Mouse (Mus musculus) neural tube, embryonic 15.5 days (tissue): ENCODE results near the gene Camk1. TPM values are rescaled to one million over a fixed set of nuclear protein-coding genes. Genes with fewer than 3 reads are reported as not detected.

Experiments used
- ATAC-seq: fragments of 200-750 bp; cut with Nextera tagmentation; 2 replicates; pipeline ENCODE4 v1.8.0; 2017; ENCODE audit warnings: mild to moderate bottlenecking, moderate TSS enrichment, moderate library complexity; ENCODE audit not compliant: low FRiP score
- H3K27ac ChIP-seq: fragments of 300-500 bp; sonication (generic); replicated peaks from 2 replicates; pipeline ENCODE4 v1.5.1; 2015; ENCODE audit warnings: mild to moderate bottlenecking, inconsistent platforms
- H3K27me3 ChIP-seq: fragments of 300-500 bp; sonication (generic); replicated peaks from 2 replicates; pipeline ENCODE4 v1.6.1; 2015; ENCODE audit warnings: inconsistent platforms
- H3K36me3 ChIP-seq: fragments of 300-500 bp; sonication (generic); 2 replicates; pipeline ENCODE4 v1.6.1; 2015; ENCODE audit warnings: inconsistent platforms
- H3K4me1 ChIP-seq: fragments of 300-500 bp; sonication (generic); 2 replicates; pipeline ENCODE4 v1.6.1; 2015; ENCODE audit warnings: inconsistent platforms
- H3K4me2 ChIP-seq: fragments of 300-500 bp; sonication (generic); 2 replicates; pipeline ENCODE4 v1.6.1; 2015; ENCODE audit warnings: inconsistent platforms, mild to moderate bottlenecking, moderate library complexity
- H3K4me3 ChIP-seq: fragments of 300-500 bp; sonication (generic); replicated peaks from 2 replicates; pipeline ENCODE4 v1.5.1; 2015; ENCODE audit warnings: mild to moderate bottlenecking, inconsistent platforms
- H3K9ac ChIP-seq: fragments of 300-500 bp; sonication (generic); replicated peaks from 2 replicates; pipeline ENCODE4 v1.6.1; 2015; ENCODE audit warnings: mild to moderate bottlenecking, inconsistent platforms
- H3K9me3 ChIP-seq: fragments of 300-500 bp; sonication (generic); replicated peaks from 2 replicates; pipeline ENCODE4 v1.6.1; 2016; ENCODE audit warnings: inconsistent platforms
- WGBS: fragments of 180-500 bp; shearing (Covaris S2); methylation state at CpG from one replicate; pipeline ENCODE4 v1.1.7; 2015; ENCODE audit warnings: mixed read lengths; 5-methylcytosine and 5-hydroxymethylcytosine counted together
- polyA plus RNA-seq: library from polyadenylated mRNA; unstranded; fragments of >200 nt; fragmentation: Nextera tagmentation; extraction: Ambion mirVana; gene quantifications from 2 replicates; pipeline ENCODE4 v1.2.1, GENCODE M21; 2015

Gene Camk1
- polyA plus RNA-seq, 1 experiment from 2014 or later, result 119 TPM

DNA sequence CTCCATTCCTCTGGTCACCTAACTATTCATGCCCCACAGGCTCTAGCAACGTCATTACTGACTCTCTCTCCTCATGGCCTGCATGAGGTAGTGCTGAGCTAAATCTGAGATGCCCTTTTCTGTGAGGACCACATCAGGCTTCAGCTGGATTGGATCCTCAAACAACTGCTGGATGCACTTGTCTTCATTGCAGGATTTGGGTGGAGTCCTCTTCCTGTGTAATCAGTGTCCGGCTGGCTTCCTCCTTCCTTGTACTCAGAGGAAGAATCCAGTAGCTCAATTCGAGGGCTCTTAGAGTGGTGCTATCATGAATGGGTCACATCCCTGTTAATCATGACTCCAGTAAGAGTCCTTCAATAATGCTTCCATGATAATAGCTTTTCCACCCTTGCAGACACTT, 9.9 kb upstream of the Camk1 start:
- no peak for ATAC-seq

DNA sequence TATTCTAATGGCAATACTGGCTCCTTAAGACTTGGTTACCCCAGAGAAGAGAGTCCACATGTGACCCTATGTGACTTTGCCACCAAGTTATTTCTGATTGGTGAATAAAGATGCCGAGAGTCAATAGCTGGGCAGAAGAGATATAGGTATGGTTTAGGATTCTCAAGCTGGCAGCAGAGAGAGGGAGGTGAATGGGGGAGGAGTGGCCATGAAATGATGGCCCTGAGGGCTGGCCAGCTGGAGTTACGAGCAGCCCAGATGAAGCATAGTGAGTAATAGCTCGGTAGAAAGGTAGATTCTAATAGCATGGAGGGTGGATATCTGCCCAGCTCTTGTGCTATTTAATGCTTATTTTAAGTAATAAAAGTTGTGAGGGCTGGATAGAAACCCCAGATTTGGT, 9.0 kb upstream of the Camk1 start:
- Histone ChIP-seq H3K9ac (no peak overlapping the region), H3K27ac (no peak overlapping the region), H3K9me3 (no peaks in the 10 kb centered on the region), H3K36me3 (no peaks in the 10 kb centered on the region), H3K4me3 (no peak overlapping the region), H3K27me3 (no peaks in the 10 kb centered on the region), H3K4me2 (no peak overlapping the region), H3K4me1 (no peaks in the 10 kb centered on the region)
- no peak for ATAC-seq
- 68% methylated on average over 3 of the region's 3 CpGs for WGBS

More for the DNA sequence above, 9.9 kb upstream of the Camk1 start:
- H3K9me3 ChIP-seq, result no peaks in the 10 kb centered on the region
- H3K36me3 ChIP-seq, result no peaks in the 10 kb centered on the region
- H3K27ac ChIP-seq, result no peak overlapping the region
- WGBS, result 77% methylated on average over 3 of the region's 3 CpGs
- H3K4me1 ChIP-seq, result no peaks in the 10 kb centered on the region
- H3K4me3 ChIP-seq, result no peak overlapping the region
- no peak overlapping the region for H3K4me2 ChIP-seq
- no peak overlapping the region for H3K9ac ChIP-seq
- H3K27me3 ChIP-seq, result no peaks in the 10 kb centered on the region

DNA sequence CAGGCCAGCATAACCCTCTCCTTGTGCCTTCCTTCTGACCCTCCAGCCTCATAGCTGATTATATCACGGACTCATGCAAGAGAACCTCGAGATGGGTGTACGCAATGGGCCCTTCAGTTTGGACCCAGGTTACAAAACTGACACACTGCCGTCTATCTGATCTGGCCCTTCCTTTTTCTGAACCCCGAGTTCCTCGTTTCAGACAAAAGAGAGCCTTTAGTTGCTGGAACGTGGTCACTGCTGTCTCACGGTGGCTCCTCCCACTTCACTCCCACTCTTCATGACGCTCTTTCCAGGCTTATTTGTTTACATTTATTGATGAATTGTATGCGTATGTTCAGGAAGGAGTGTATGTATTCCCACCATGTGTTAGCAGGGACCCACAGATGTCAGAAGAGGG, 7.9 kb upstream of the Camk1 start:
- no peak for ATAC-seq
- WGBS, result 66% methylated on average over 10 of the region's 10 CpGs
- Histone ChIP-seq H3K4me3 (no peak overlapping the region), H3K4me2 (no peak overlapping the region), H3K36me3 (no peaks in the 10 kb centered on the region), H3K9ac (no peak overlapping the region), H3K4me1 (no peaks in the 10 kb centered on the region), H3K27ac (no peak overlapping the region), H3K27me3 (no peaks in the 10 kb centered on the region), H3K9me3 (no peaks in the 10 kb centered on the region)

DNA sequence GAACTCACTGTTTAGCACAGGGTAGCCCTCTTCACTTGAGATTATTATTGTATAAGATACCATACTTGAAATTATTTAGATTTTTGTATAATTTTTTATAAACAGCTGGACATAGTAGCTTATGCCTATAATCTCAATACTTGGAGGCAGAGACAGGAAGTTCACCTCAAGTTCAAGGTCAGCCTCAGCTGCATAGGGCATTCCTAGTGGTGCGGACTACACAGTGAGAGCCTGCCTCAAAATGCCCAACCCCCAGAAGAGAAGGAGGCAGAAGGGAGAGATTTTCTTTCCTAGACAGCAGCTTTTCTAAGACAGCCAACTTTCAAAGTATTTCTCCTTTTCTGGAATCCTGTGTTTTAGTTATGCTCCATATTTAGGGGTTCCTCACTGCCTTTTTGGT, 7.4 kb upstream of the Camk1 start:
- H3K27ac ChIP-seq, result no peak overlapping the region
- no peaks in the 10 kb centered on the region for H3K4me1 ChIP-seq
- no peaks in the 10 kb centered on the region for H3K36me3 ChIP-seq
- no peak overlapping the region for H3K9ac ChIP-seq
- H3K4me3 ChIP-seq, result no peak overlapping the region
- WGBS, result 94% methylated on average over 1 of the region's 1 CpGs
- H3K27me3 ChIP-seq, result no peaks in the 10 kb centered on the region
- H3K9me3 ChIP-seq, result no peaks in the 10 kb centered on the region
- ATAC-seq, result no peak
- no peak overlapping the region for H3K4me2 ChIP-seq

DNA sequence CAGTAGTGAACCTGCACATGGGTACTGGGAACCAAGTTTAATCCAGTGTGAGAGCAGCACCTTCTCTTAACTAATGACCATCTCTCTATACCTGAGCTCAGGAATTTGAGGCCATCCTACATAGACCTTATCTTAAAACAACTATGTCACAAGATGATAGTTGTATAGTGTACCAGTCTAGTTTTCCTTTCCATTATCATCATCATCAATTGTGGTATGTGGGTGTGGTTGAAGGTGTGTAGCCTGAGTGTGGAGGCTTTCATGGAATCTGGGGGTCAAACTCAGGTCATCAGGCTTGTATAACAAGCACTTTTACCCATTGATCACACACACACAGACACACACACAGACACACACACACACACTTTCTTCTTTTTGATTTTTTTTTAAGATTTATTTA, 6.8 kb upstream of the Camk1 start:
- Histone ChIP-seq H3K4me3 (no peak overlapping the region), H3K27me3 (no peaks in the 10 kb centered on the region), H3K4me2 (no peak overlapping the region), H3K36me3 (no peaks in the 10 kb centered on the region), H3K4me1 (no peaks in the 10 kb centered on the region), H3K9me3 (no peaks in the 10 kb centered on the region), H3K27ac (no peak overlapping the region), H3K9ac (no peak overlapping the region)
- no peak for ATAC-seq

DNA sequence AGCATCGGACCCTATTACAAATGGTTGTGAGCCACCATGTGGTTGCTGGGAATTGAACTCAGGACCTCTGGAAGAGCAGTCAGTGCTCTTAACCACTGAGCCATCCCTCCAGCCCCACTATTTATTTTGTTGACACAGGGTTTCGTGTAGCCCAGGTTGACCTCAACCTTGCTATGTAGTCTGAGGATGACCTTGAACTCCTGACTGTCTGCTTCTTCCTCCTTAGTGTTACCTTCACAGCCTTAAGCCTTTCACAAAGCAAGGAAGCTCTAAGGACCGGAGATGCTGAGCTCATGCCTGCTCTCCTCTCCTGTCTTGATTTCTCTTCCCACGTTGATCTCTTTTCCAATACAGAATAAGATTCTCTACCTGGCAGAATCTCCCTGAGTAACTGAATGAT, 3.1 kb upstream of the Camk1 start:
- whole genome bisulfite sequencing, result 83% methylated on average over 4 of the region's 4 CpGs
- no peaks in the 10 kb centered on the region for H3K36me3 ChIP-seq
- no peak for ATAC-seq

DNA sequence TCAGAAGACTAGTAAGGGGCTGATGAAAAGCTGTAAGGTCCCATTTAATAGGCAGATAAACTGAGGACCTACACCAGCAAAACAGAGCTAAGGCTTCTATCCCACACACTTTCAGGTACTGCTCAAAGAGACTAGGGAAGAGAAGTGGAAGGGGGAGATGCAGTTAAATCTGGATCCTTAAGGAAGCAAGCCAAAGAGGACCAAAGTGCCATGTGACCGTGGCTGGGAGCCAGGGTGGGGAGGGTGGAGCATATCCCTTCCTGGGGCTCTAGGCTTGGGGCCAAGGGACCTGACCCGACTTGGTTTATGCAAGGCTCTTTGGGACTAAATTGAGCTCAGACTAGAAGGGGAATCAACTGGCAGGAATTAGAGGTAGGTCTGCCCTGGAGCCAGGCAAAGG, 537 bp upstream of the Camk1 start:
- Histone ChIP-seq H3K27ac (peak overlapping the region; percentile 66; the same call in 1 of the 2 replicates), H3K4me3 (no peak overlapping the region), H3K9ac (no peak overlapping the region), H3K4me1 (peaks cover 32% of the 10 kb centered on the region), H3K36me3 (peaks cover 3% of the 10 kb centered on the region), H3K27me3 (no peaks in the 10 kb centered on the region), H3K9me3 (no peaks in the 10 kb centered on the region), H3K4me2 (peak overlapping the region; percentile 79)
- WGBS, result 54% methylated on average over 2 of the region's 2 CpGs
- no peak for ATAC-seq

More for the DNA sequence above, 3.1 kb upstream of the Camk1 start:
- Histone ChIP-seq H3K4me2 (no peak overlapping the region), H3K4me3 (no peak overlapping the region), H3K4me1 (peaks cover 25% of the 10 kb centered on the region), H3K9me3 (no peaks in the 10 kb centered on the region), H3K27me3 (no peaks in the 10 kb centered on the region), H3K9ac (no peak overlapping the region), H3K27ac (no peak overlapping the region)

DNA sequence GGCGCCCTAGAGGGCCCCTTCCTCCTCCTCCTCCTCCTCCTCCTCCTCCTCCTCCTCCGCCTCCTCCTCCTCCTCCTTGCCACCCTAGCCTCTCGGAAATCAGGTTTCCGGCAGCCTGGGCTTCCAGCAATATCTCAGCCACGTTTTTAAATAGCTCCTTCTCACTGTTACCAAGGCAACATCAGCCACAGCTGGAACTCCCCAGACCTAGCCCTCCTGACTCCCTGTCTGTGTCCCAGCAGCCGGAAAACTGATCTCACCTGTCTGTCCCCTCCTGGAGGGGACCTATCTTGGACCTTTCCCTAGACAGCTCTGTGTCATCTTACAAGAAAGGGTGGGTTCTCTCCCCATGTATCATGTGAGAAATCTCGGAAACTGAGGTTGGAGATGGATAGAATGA, 1.5 kb downstream of the Camk1 start:
- H3K27ac ChIP-seq, result peak overlapping the region; percentile 37; the same call in 1 of the 2 replicates
- 54% methylated on average over 3 of the region's 7 CpGs for WGBS

DNA sequence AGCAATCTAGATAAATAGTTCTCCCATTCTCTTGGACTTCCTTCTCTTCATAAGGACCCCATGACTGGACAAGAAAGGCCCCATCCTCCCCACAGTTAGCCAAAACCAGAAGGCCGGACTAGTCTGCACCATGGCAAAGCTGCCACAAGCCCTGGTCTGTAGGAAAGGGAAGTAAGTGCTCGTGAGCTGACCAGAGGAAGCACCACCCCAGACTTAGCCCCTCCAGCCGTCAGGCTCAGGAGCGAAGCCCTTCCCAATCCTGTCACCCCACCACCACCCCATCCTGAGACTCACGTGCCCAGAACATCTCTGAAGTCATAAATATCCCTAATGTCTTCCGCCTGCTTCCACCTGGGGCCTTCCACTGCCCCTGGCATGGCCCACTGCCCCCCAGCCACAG, 2.2 kb downstream of the Camk1 start:
- Histone ChIP-seq H3K4me1 (peaks cover 35% of the 10 kb centered on the region), H3K27me3 (no peaks in the 10 kb centered on the region), H3K9ac (no peak overlapping the region), H3K4me2 (peak overlapping the region; percentile 79), H3K9me3 (no peaks in the 10 kb centered on the region), H3K27ac (no peak overlapping the region), H3K4me3 (no peak overlapping the region), H3K36me3 (peaks cover 28% of the 10 kb centered on the region)
- no peak for ATAC-seq
- WGBS, result 79% methylated on average over 6 of the region's 6 CpGs

More for the DNA sequence above, 1.5 kb downstream of the Camk1 start:
- Histone ChIP-seq H3K4me3 (peak overlapping the region; percentile 65), H3K36me3 (peaks cover 23% of the 10 kb centered on the region), H3K27me3 (no peaks in the 10 kb centered on the region), H3K4me2 (peak overlapping the region; percentile 79), H3K9ac (no peak overlapping the region), H3K4me1 (peaks cover 32% of the 10 kb centered on the region), H3K9me3 (no peaks in the 10 kb centered on the region)
- no peak for ATAC-seq

DNA sequence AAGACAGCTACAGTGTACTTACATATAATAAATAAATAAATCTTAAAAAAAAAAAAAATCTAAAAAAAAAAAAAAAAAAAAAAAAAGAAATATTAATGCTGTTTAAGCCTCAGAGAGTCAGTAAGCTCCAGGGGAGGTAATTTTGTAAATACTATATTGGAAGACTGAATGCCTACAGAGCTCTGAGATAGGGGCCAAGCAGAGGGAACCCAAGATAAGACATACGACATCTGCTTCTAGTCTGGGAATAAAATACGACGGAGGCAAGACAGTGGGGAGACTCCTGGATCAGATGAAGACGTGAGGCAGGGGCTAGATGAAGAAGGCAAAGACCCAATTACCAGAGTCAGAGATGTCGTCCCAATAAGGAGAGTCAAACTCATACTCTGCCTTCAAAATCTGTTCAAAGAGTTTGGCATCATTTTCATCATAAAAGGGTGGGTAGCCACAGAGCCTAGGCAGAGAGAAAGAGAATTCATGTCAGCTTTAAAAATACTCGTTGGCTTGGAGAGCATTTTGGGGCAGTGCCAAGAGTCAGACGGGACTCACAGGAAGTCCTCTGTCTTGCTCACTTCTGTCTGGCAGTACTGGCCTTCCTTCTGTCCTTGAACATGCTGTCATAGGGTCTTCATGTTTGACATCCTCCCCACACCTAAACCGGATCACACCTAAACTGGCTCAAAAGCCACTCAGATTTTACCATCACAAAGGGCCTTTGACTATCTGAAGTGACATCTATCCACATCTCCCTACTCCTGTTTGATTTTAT, 6.7 kb downstream of the Camk1 start:
- no peaks in the 10 kb centered on the region for H3K27me3 ChIP-seq
- H3K36me3 ChIP-seq, result peaks cover 66% of the 10 kb centered on the region
- H3K4me1 ChIP-seq, result peaks cover 21% of the 10 kb centered on the region
- no peak overlapping the region for H3K4me3 ChIP-seq
- ATAC-seq, result no peak
- no peak overlapping the region for H3K9ac ChIP-seq
- no peak overlapping the region for H3K4me2 ChIP-seq
- H3K27ac ChIP-seq, result no peak overlapping the region
- H3K9me3 ChIP-seq, result no peaks in the 10 kb centered on the region
- 71% methylated on average over 8 of the region's 8 CpGs for WGBS

DNA sequence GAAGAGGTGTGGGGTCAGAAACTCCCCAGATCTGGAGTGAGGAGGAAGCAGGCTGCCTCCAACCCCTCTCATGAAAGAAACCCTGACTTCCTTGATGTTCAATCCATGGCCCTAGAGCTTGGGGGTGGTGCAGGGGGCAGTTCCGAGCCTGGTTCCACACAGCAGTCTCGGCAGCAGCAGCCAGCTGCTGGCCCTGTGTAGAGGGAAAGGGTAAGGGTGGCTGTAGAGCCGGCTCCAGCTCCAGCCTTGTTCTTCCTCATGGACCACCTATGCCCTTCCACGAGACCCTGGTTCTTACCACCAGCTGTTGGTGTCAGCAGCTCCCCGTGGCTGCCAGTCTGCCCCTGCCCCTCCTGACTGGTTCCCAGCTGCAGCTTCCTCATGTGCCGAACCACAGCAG, 9.6 kb downstream of the Camk1 start:
- Histone ChIP-seq H3K4me3 (no peak overlapping the region), H3K36me3 (peaks cover 65% of the 10 kb centered on the region), H3K9me3 (no peaks in the 10 kb centered on the region), H3K4me2 (no peak overlapping the region), H3K4me1 (peaks cover 13% of the 10 kb centered on the region), H3K27ac (no peak overlapping the region), H3K27me3 (no peaks in the 10 kb centered on the region), H3K9ac (no peak overlapping the region)
- ATAC-seq, result no peak
- WGBS, result 68% methylated on average over 6 of the region's 6 CpGs

DNA sequence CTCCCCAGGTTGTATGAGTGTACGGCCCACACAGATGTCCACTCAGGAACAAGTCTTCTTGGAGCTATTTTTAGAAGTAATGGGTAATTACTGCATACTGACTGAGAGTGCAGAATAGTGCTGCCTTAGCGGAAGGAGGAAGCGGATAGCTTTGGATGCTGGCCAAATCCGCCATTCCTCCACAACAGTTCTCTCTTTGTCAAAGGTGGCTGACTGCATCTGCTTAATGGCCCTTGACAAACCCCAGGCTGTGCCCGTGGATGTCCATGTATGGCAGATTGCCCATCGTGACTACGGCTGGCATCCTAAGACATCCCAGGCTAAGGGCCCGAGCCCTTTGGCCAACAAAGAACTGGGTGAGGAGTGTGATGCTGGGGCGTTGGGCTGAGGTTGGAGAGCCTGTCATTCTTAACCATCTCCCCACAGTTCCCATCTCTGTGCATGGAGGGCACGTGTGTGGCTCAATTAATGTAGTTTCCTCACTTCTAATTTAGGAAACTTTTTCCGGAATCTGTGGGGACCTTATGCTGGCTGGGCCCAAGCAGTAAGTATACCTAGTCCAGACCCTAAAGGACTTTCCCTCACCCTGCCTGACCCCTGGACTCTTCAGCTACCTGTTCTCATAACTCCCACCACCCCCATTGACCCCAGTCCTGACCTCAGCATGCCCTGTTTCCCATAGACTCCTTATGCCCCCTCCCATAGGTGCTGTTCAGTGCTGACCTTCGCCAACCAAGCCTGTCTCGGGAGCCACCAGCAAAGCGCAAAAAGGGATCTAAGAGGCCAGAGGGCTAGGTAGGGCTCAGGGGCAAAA, 10.4 kb downstream of the Camk1 start:
- ATAC-seq, result peak; percentile 70
- Histone ChIP-seq H3K27me3 (no peaks in the 10 kb centered on the region), H3K4me2 (no peak overlapping the region), H3K36me3 (peaks cover 56% of the 10 kb centered on the region), H3K27ac (peak overlapping the region; percentile 49), H3K9me3 (no peaks in the 10 kb centered on the region), H3K9ac (no peak overlapping the region), H3K4me3 (no peak overlapping the region), H3K4me1 (peaks cover 13% of the 10 kb centered on the region)
- WGBS, result 59% methylated on average over 14 of the region's 14 CpGs
